Mouse (Mus musculus) cortical plate, adult 2 months (tissue): ENCODE results near the gene Lrrc8c.

Experiments
- CTCF ChIP-seq: fragments of 200-500 bp; IDR thresholded peaks from 2 replicates; pipeline ENCODE4 v1.5.1; 2011; ENCODE audit warnings: mild to moderate bottlenecking, control low read depth, low read length; ENCODE audit not compliant: insufficient read depth; ENCODE audit errors: extremely low read depth
- POLR2A ChIP-seq: fragments of 200-500 bp; IDR thresholded peaks from 2 replicates; pipeline ENCODE4 v1.6.1; 2011; ENCODE audit warnings: mild to moderate bottlenecking, low read length, control low read depth; ENCODE audit not compliant: insufficient read depth; ENCODE audit errors: extremely low read depth

DNA sequence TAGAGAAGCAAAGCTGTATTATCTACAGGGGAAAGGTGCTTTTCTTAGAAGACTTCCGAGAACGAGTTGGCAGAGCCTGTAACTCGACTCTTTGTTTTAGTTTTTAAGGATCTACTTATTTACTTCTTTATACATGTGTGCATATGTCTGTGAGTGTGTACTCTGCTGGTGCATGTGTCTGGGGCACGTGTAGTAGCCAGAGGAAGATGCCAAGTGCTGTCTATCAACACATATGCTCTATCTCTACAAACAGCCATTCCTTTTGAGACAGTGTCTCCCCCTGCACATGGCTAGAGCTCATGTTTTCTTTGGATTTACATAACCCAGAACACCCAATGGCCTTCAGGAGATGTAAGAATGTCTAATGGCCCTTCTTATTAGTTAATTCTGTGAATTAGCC, 6.9 kb upstream of the Lrrc8c start:
- TF ChIP-seq CTCF, result no peak
- TF ChIP-seq POLR2A, result no peak
